Mouse (Mus musculus) midbrain, embryonic 15.5 days (tissue): Measurements from ENCODE around the gene Gna15. TPM values are rescaled to one million over a fixed set of nuclear protein-coding genes. Genes with fewer than 3 reads are reported as not detected.
A peak's percentile ranks its signal among the peaks of the same experiment; 100 is the strongest.

ENCODE experiments used
- ATAC-seq: fragments of 200-750 bp; cut with Nextera tagmentation; replicated peaks from 2 replicates; pipeline ENCODE4 v1.8.0; 2017; ENCODE audit warnings: moderate TSS enrichment
- H3K27ac ChIP-seq: fragments of 300-500 bp; sonication (generic); 2 replicates; pipeline ENCODE4 v1.5.1; 2015; ENCODE audit warnings: mild to moderate bottlenecking, inconsistent platforms
- H3K27me3 ChIP-seq: fragments of 300-500 bp; sonication (generic); replicated peaks from 2 replicates; pipeline ENCODE4 v1.6.1; 2015; ENCODE audit warnings: inconsistent platforms
- H3K36me3 ChIP-seq: fragments of 300-500 bp; sonication (generic); replicated peaks from 2 replicates; pipeline ENCODE4 v1.6.1; 2015; ENCODE audit warnings: inconsistent platforms
- H3K4me1 ChIP-seq: fragments of 300-500 bp; sonication (generic); 2 replicates; pipeline ENCODE4 v1.6.1; 2015; ENCODE audit warnings: inconsistent platforms
- H3K4me2 ChIP-seq: fragments of 300-500 bp; sonication (generic); 2 replicates; pipeline ENCODE4 v1.6.1; 2015; ENCODE audit warnings: inconsistent platforms, mild to moderate bottlenecking, moderate library complexity
- H3K4me3 ChIP-seq: fragments of 300-500 bp; sonication (generic); 2 replicates; pipeline ENCODE4 v1.5.1; 2015; ENCODE audit warnings: mild to moderate bottlenecking, inconsistent platforms
- H3K9ac ChIP-seq: fragments of 300-500 bp; sonication (generic); 2 replicates; pipeline ENCODE4 v1.6.1; 2015; ENCODE audit warnings: mild to moderate bottlenecking, inconsistent platforms
- H3K9me3 ChIP-seq: fragments of 300-500 bp; sonication (generic); 2 replicates; pipeline ENCODE4 v1.6.1; 2016; ENCODE audit warnings: inconsistent platforms
- WGBS: fragments of 180-500 bp; shearing (Covaris S2); methylation state at CpG from one replicate; pipeline ENCODE4 v1.1.7; 2015; ENCODE audit warnings: mixed read lengths; 5-methylcytosine and 5-hydroxymethylcytosine counted together
- polyA plus RNA-seq: library from polyadenylated mRNA; unstranded; fragments of >200 nt; fragmentation: Nextera tagmentation; extraction: Ambion mirVana; gene quantifications from 2 replicates; pipeline ENCODE4 v1.2.1, GENCODE M21; 2015

The Gna15 gene
- polyA plus RNA-seq, 1 experiment from 2014 or later = 0.96 TPM

DNA sequence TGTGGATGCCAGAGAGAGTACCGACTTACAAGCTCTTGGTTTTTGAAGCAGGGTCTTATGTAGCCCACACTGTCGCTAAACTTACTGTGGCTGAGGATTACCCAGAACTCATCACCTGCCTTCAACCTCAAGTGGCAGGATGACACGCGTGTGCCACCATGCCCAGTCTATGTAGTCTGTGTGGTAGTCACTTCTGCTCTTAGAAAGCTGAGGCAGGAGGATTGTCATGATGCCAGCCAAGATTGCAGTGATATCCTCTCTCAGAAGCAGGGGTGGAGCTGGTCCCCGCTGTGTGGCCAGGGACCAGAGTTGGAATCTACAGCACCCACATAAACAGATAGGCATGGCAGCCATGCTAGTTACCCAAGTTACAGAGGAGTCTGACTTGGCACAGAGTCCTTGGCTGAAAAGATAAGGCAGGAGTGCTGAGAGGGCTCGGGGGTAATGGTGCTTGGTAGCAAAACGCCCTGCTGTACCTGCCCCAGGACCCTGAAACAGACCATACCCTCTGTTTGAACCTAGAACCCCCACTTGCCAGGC is 38.5 kb downstream of the Gna15 start:
- WGBS = 75% methylated on average over 7 of the region's 7 CpGs
- no peak for ATAC-seq

DNA sequence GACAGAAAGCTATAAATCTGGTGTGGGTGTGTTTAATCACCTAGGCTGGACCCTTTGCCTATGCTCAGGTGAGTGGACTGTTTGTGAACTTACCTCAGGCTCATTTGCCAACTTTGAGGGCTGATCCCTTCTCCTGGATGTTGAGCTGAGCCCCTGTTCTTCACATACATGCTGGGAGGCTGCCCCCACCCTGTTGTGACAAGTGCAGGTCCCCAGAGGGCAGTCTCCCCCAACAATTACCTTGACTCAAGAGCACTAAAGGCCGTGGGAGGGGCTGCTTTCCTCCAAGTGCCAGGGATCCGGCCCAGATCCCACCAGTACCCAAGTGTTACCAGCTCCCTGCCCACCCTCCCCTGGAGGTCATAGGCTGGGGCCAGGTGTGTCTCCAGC is 39.0 kb downstream of the Gna15 start:
- Histone ChIP-seq H3K9me3 (no peaks in the 10 kb centered on the region), H3K36me3 (peaks cover 28% of the 10 kb centered on the region; the same call in 1 of the 2 replicates), H3K4me3 (no peak overlapping the region), H3K9ac (no peak overlapping the region), H3K27me3 (no peaks in the 10 kb centered on the region), H3K27ac (peak overlapping the region; percentile 78), H3K4me1 (peaks cover 33% of the 10 kb centered on the region), H3K4me2 (no peak overlapping the region)
- WGBS = 36% methylated on average over 2 of the region's 2 CpGs
- no peak for ATAC-seq

More for the DNA sequence above, 38.5 kb downstream of the Gna15 start:
- H3K27me3 ChIP-seq = no peaks in the 10 kb centered on the region
- no peaks in the 10 kb centered on the region for H3K9me3 ChIP-seq
- H3K4me1 ChIP-seq = peaks cover 28% of the 10 kb centered on the region
- no peak overlapping the region for H3K9ac ChIP-seq
- 0 out of 2 replicates have a peak overlapping the region, but pooled peaks have one; percentile 7 for H3K27ac ChIP-seq
- H3K4me2 ChIP-seq = no peak overlapping the region
- H3K36me3 ChIP-seq = peaks cover 28% of the 10 kb centered on the region; the same call in 1 of the 2 replicates
- no peak overlapping the region for H3K4me3 ChIP-seq

DNA sequence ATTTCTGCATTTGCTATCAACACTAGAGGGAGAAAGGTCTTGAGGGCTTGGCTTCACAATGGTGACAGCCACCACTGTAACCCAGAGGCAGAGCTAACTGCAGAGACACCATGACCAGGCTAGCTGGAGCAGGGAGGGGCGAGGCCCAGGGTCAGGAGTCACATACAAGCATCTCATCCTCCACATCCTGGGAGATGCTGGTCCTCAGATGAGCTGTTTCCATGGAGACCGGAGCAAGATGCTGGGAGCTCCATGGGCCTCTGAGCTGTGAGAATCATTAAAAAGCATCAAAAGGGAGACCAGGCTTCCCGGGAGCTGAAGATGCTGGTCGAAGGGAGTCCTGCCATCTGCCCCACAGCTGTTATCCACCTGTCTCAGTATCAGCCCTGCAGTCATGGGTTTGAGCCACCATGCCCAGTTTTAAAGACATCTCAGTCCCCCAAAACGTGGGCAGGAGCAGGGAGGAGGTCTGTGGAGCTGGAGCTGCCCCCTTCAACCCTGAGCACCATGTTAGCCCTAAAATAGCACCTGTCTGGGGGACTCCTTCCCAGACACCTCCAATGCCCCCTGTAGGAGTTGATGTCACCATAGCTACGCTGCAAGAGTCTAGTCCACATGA is 39.5 kb downstream of the Gna15 start:
- no peak overlapping the region for H3K4me3 ChIP-seq
- H3K4me2 ChIP-seq = 0 out of 2 replicates have a peak overlapping the region, but pooled peaks have one; percentile 6
- H3K9me3 ChIP-seq = no peaks in the 10 kb centered on the region
- peaks cover 25% of the 10 kb centered on the region; the same call in 1 of the 2 replicates for H3K36me3 ChIP-seq
- peaks cover 37% of the 10 kb centered on the region for H3K4me1 ChIP-seq
- 34% methylated on average over 6 of the region's 6 CpGs for WGBS
- no peaks in the 10 kb centered on the region for H3K27me3 ChIP-seq
- H3K9ac ChIP-seq = no peak overlapping the region
- peak overlapping the region; percentile 78 for H3K27ac ChIP-seq
- peak; percentile 15 for ATAC-seq

DNA sequence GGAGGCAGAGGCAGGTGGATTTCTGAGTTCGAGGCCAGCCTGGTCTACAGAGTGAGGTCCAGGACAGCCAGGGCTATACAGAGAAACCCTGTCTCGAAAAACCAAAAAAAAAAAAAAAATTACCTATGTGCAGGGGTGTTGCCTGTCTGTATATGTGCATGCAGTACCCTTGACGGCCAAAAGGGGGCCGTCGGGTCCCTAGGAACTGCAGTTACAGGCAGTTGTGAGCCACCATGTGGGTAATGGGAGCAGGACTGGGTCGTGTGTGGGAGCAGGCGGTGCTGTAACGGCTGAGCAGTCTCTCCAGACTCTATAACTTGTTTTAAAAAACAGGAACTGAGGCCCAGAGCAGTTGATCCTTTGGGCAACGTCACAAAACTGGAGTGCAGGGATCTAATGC is 40.0 kb downstream of the Gna15 start:
- H3K27me3 ChIP-seq = no peaks in the 10 kb centered on the region
- no peak overlapping the region for H3K9ac ChIP-seq
- H3K4me3 ChIP-seq = no peak overlapping the region
- WGBS = 13% methylated on average over 9 of the region's 9 CpGs
- peaks cover 20% of the 10 kb centered on the region; the same call in 1 of the 2 replicates for H3K36me3 ChIP-seq
- 0 out of 2 replicates have a peak overlapping the region, but pooled peaks have one; percentile 6 for H3K4me2 ChIP-seq
- peaks cover 40% of the 10 kb centered on the region for H3K4me1 ChIP-seq
- no peak for ATAC-seq
- no peaks in the 10 kb centered on the region for H3K9me3 ChIP-seq
- H3K27ac ChIP-seq = peak overlapping the region; percentile 78

DNA sequence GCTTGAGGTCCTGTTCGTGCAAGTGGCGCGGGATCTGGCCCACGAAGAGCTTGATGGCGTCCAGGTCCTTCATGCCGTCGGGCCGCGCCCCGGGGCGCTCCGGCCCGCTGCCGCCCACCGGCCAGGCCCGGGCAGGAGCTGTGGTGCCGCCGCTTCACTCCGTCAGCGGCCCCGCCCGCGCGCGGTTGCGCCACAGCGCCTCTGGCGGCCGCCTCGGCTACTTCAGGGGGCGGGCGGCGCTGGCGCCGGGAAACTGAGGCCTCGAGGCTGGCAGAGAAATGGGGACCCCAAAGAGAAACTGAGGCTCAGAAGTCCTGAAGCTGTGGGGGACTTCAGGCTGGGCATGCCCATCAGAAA is 41.5 kb downstream of the Gna15 start, which contains the start of gene Celf5:
Celf5 (minus strand) TSS at position 177 of the 357 bp plus-strand sequence.
- H3K27ac ChIP-seq = peak within 1 kb of the TSS; percentile 89
- H3K4me1 ChIP-seq = peaks cover 55% of the 10 kb centered on the region
- peak; percentile 51 for ATAC-seq
- H3K9me3 ChIP-seq = no peaks in the 10 kb centered on the region
- peaks cover 10% of the 10 kb centered on the region; the same call in 1 of the 2 replicates for H3K36me3 ChIP-seq
- peak within 1 kb of the TSS; percentile 77 for H3K4me2 ChIP-seq
- H3K9ac ChIP-seq = peak within 1 kb of the TSS; percentile 95
- 0% methylated on average over 36 of the region's 36 CpGs for WGBS
- no peaks in the 10 kb centered on the region for H3K27me3 ChIP-seq
- H3K4me3 ChIP-seq = peak within 1 kb of the TSS; percentile 86

DNA sequence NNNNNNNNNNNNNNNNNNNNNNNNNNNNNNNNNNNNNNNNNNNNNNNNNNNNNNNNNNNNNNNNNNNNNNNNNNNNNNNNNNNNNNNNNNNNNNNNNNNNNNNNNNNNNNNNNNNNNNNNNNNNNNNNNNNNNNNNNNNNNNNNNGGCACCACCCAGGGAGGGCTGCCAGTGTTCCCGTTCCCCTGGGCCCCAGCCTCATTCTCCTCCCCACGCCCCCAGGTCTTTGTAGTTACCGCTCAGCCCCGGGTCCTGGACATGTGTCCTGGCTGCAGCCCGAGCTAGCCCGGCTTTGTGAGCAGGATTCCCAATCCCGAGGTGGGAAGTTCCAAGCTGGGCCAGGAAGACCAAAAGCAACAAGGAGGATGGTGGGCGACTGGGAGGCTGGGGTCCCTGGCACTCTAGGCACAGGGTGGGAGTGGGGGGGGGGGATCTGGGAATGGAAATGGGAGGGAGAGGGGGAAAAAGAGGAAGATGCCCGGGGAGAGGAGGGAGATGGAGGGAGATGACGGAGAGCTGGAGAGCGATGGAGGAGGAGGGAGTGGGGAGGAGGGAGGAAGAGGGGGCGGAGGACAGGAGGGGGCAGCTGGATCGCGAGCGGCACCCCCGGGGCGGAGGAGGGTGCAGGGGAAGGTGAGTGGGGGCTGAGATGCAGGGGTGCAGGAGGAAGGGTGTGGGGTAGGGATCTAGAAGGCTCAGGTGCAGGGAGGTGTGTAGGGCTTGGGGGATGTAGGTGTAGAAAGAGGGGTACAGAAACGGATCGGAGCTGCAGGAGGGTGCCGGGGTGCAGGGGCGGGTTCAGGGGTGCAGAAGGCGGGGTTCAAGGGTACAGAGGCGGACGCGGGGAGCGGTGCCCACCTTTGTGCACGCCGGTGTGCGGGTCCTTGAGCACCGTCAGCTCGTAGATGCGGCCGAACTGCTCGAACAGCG is 42.2 kb downstream of the Gna15 start:
- peaks cover 61% of the 10 kb centered on the region for H3K4me1 ChIP-seq
- WGBS = 2% methylated on average over 35 of the region's 35 CpGs
- H3K9ac ChIP-seq = peak overlapping the region; percentile 95
- H3K4me3 ChIP-seq = peak overlapping the region; percentile 86
- H3K36me3 ChIP-seq = peaks cover 5% of the 10 kb centered on the region; the same call in 1 of the 2 replicates
- no peaks in the 10 kb centered on the region for H3K9me3 ChIP-seq
- peak overlapping the region; percentile 77 for H3K4me2 ChIP-seq
- H3K27me3 ChIP-seq = no peaks in the 10 kb centered on the region
- peak; percentile 40 for ATAC-seq
- peak overlapping the region; percentile 89 for H3K27ac ChIP-seq

DNA sequence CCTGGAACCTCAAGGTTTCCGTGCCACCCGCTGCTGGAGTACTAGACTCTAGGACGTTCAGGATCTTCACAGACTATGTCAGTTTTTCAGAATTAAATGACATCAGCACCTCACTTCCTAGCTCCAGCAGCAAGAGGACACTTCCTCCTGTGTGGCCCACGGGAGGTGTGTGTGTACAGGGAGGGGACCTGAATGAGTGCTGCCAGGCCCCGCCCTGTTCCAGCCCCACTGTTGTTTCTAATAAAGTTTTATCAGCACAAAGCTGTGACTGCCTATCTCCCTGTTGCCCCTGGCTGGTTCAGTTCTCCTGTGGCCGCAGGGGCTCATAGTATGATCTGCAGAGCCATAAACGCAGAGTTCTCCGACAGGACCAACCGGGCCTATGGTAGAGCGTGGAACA is 49.6 kb downstream of the Gna15 start:
- H3K27me3 ChIP-seq = no peaks in the 10 kb centered on the region
- no peaks in the 10 kb centered on the region for H3K9me3 ChIP-seq
- ATAC-seq = no peak
- no peak overlapping the region for H3K4me3 ChIP-seq
- no peak overlapping the region for H3K9ac ChIP-seq
- 0 out of 2 replicates have a peak, but pooled peaks cover 2% of the 10 kb centered on the region for H3K36me3 ChIP-seq
- H3K4me1 ChIP-seq = peaks cover 70% of the 10 kb centered on the region
- H3K27ac ChIP-seq = peak overlapping the region; percentile 92
- no peak overlapping the region for H3K4me2 ChIP-seq
- whole genome bisulfite sequencing = 85% methylated on average over 10 of the region's 10 CpGs

DNA sequence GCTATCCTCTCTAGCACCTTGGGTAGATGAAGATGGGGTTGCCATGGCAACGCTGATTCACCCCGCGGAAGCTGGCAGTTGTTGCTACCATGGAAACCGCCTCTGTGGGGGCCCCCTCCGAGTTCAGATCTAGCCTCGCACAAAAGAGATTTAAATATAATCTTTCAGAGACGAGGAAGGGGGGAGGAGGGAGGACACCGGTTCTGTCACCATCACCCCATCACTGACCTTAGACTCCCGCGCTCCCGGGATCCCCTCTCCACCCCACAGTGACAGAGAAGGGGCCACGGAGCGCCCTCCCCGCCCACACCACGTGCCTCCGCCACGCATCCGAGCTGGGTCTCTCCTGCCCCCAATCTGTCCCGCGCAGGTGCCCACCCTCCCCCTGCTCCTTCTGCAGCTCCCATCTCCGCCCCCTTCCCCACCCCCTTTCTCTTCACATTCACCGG is 51.0 kb downstream of the Gna15 start:
- Histone ChIP-seq H3K4me2 (peak overlapping the region; percentile 77), H3K27ac (peak overlapping the region; percentile 92), H3K9me3 (no peaks in the 10 kb centered on the region), H3K36me3 (peaks cover 6% of the 10 kb centered on the region; the same call in 1 of the 2 replicates), H3K4me3 (peak overlapping the region; percentile 45), H3K4me1 (peaks cover 60% of the 10 kb centered on the region), H3K9ac (peak overlapping the region; percentile 66), H3K27me3 (no peaks in the 10 kb centered on the region)
- peak; percentile 87 for ATAC-seq
- WGBS = under 1% methylated on average over 21 of the region's 22 CpGs

DNA sequence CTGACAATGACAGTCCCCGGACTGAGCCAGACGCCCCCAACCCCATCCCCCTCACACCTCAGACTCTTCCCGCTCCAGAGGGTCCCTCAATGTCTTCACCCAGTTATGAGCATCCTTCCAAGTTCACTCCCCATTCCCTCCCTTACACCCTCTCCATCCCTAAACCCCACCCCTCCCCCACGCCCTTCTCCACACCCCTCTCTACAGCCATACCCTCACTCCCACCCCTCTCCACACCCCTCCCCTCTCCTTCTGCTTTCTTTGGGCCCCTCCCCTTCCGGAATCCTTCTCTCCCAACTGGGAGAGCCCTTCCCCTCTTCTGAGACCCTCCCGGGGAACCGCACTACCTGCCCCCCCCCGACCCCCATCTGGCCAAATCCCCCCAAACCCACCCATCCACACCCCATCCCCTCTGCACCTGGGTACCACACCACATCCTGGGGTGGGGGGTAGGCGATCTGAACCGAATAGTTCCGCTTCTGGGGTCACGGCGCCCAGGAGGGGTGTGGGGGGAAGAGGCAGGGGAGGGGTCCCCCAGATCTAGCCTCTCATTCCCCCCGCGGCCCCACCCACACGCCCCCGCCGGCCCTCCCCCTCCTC is 51.5 kb downstream of the Gna15 start:
- Histone ChIP-seq H3K9ac (peak overlapping the region; percentile 66), H3K4me3 (peak overlapping the region; percentile 45), H3K9me3 (no peaks in the 10 kb centered on the region), H3K4me1 (peaks cover 55% of the 10 kb centered on the region), H3K27me3 (no peaks in the 10 kb centered on the region), H3K4me2 (peak overlapping the region; percentile 77), H3K36me3 (peaks cover 11% of the 10 kb centered on the region; the same call in 1 of the 2 replicates), H3K27ac (peak overlapping the region; percentile 92)
- ATAC-seq = peak; percentile 41
- 2% methylated on average over 18 of the region's 18 CpGs for WGBS

DNA sequence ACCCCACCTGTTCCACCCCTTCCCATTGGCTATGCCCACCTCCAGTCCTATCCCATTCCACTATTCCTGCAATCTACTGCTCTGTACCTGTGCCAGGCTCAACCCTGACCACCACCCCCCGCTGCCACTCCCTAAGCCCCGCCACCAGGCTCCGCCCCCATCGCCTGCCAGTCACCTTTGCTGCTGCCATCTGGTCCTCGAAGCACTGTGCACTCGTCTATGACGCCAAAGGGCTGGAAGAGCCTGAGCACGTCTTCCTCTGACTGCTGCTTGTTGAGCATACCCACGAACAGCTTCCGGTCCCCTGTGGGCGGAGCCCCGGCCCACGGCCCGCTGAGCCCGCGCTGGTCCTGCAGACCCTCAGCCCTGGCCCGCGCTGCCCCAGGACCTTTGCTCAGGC is 53.6 kb downstream of the Gna15 start:
- peaks cover 45% of the 10 kb centered on the region for H3K4me1 ChIP-seq
- no peak overlapping the region for H3K4me2 ChIP-seq
- no peak overlapping the region for H3K9ac ChIP-seq
- WGBS = 61% methylated on average over 18 of the region's 18 CpGs
- H3K36me3 ChIP-seq = peaks cover 29% of the 10 kb centered on the region
- no peaks in the 10 kb centered on the region for H3K9me3 ChIP-seq
- no peak overlapping the region for H3K4me3 ChIP-seq
- H3K27me3 ChIP-seq = no peaks in the 10 kb centered on the region
- ATAC-seq = no peak
- no peak overlapping the region for H3K27ac ChIP-seq

DNA sequence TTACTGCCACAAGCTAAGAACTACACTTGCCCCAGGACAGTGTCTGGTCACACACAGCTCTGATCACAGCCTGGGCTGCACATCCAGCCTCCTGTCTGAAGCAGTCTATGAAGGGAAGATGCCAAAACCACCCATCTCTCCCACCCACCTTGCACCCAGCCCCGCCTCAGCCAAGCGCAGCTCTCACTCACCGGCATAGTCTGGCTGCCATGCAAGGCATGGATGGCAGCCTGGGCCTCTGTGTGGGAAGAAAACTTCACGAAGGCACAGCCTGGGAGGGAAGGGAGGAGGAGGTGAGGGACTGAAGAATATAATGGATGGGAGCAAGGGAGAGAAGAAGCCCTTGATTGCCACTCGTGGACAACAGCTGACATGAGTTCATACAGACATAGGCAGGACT is 54.8 kb downstream of the Gna15 start:
- no peak overlapping the region for H3K9ac ChIP-seq
- peaks cover 29% of the 10 kb centered on the region for H3K36me3 ChIP-seq
- peaks cover 7% of the 10 kb centered on the region; the same call in 1 of the 2 replicates for H3K27me3 ChIP-seq
- H3K27ac ChIP-seq = no peak overlapping the region
- H3K4me2 ChIP-seq = no peak overlapping the region
- peaks cover 47% of the 10 kb centered on the region for H3K4me1 ChIP-seq
- no peak overlapping the region for H3K4me3 ChIP-seq
- ATAC-seq = no peak
- no peaks in the 10 kb centered on the region for H3K9me3 ChIP-seq
- 90% methylated on average over 5 of the region's 5 CpGs for WGBS
